Mouse (Mus musculus) thymus, adult 2 months (tissue): Measurements from ENCODE around the gene Gm37240.

ENCODE experiments used
- CTCF ChIP-seq: fragments of 200-500 bp; IDR thresholded peaks from 2 replicates; pipeline ENCODE4 v1.5.1; 2012; ENCODE audit warnings: mild to moderate bottlenecking, control low read depth, low read length, moderate library complexity, borderline replicate concordance; ENCODE audit not compliant: control insufficient read depth, poor library complexity, insufficient read depth; ENCODE audit errors: extremely low read depth
- POLR2A ChIP-seq: fragments of 200-500 bp; IDR thresholded peaks from 2 replicates; pipeline ENCODE4 v1.6.1; 2012; ENCODE audit warnings: mild to moderate bottlenecking, low read length, control low read depth, moderate library complexity; ENCODE audit not compliant: control insufficient read depth, poor library complexity, insufficient read depth; ENCODE audit errors: extremely low read depth

GRCm38 (mm10) chr3:84639767-84640500 lies 1247.4 kb downstream of the Gm37240 start:
- TF ChIP-seq CTCF (no peak), POLR2A (no peak)
